Mouse (Mus musculus) spleen, adult 12 weeks (tissue): ENCODE data around the gene Rasgef1b.

ENCODE experiments used
- DNase-seq: peaks from one replicate; pipeline ENCODE4 v3.0.0; 2022; ENCODE audit warnings: low spot score

Rasgef1b gene

GRCm38 (mm10) chr5:99292287-99292851, 436.5 kb downstream of the Rasgef1b start:
- DNase-seq: no peak

DNA sequence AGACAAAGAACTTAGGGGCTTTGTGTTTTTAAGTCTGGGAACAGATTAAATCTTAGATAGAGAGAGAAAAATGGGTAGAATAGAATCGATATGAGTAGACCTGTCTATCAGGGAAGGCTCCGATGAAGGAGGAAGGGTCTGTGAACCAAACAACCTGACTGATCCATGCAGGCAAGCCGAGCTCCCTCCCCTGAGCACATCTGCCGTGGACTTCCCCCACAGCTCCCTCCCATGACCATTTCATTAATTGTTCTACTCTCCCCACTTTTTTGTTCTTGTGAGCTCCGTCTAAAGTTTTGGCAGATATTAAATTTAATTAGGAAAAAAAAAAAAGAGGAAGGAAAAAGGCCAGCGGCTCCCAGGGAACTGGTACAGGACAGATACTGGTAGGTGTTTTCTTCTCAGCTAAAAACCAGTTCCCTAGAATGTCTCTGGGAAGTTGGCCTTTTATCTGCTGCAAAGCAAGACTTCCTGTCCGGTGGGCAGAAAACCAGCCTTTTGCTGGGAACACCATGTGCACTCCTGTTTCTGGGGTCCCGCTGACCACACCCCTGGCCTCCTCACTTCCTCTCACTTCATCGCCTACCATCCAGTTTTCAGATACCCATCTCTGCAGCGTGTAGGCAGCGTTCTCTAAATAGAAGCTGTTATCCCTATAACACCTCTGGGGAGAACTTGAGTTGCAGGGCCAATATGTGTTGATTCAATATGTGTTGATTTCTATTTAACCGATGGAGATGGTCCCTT, 437.6 kb downstream of the Rasgef1b start:
- no peak for DNase-seq

- DNase-seq: no peak
These were observed 440.6 kb downstream of the Rasgef1b start for GRCm38 (mm10) chr5:99288262-99288661.

- DNase-seq: no peak
These were observed 441.1 kb downstream of the Rasgef1b start for GRCm38 (mm10) chr5:99287647-99288185.

DNA sequence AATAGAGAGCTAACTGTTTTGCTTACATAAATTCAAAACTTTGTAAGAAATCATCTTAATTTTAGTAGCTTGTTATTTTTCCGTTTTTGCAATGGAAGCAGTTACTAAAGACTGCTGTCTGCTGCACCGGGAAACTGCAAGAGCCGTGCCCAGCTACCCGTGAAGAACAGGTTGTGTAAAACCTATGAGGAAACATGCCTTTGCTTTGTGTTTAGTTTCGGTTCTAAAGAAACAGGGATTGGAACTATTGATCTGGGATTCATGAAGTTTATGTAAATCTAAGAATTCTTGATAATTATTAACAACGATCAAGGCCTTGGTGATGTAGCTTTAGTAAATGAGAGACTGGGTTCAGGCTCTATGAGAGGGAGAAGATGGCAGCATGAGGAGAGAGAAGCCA, 442.3 kb downstream of the Rasgef1b start:
- DNase-seq: no peak

GRCm38 (mm10) chr5:99286024-99286423, 442.8 kb downstream of the Rasgef1b start:
- no peak for DNase-seq

- no peak for DNase-seq
These were observed 444.5 kb downstream of the Rasgef1b start for GRCm38 (mm10) chr5:99284369-99284768.

DNA sequence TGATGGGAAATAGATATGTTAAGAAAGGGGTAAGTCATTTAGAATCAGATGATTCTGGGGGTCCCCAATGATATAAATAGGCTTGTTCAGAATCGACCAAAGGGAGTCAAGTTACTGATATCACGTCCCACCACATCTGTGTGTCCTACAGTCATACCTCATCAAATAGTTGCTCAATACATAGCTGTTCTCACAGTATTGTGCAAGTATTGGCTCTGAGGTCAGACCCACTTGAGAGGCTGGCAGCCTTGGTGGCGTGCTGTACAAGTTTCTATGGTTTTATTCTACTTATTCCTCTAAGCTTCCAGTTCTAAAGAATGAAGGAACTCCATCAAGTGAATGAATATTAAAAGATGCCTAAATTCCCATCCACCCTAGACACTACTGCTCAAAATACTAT, 445.2 kb downstream of the Rasgef1b start:
- DNase-seq: no peak

- no peak for DNase-seq
These were observed 448.3 kb downstream of the Rasgef1b start for GRCm38 (mm10) chr5:99280536-99280935.

GRCm38 (mm10) chr5:99279016-99279757, 449.7 kb downstream of the Rasgef1b start:
- DNase-seq: no peak

DNA sequence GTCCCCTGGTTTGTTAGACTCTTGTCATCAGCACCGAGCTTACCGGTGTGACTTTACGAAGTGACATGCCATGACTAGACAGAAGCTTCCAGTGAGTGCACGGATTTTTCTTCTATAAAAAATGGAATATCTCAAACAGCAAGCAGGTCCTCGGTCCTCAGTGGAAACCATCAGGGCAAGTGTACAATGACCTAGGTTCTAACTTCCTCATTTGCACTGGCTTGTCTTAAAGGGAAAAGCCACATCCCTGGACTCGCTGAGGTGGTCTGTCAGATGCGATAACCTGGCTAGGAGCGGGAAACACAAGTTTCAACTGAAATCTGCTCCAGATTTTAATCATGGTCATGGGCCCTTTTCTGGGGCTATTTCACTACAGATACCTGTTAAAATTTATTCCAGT, 450.5 kb downstream of the Rasgef1b start:
- no peak for DNase-seq

GRCm38 (mm10) chr5:99277536-99277935, 451.3 kb downstream of the Rasgef1b start:
- no peak for DNase-seq

- no peak for DNase-seq
These were observed 454.7 kb downstream of the Rasgef1b start for GRCm38 (mm10) chr5:99274119-99274563.

GRCm38 (mm10) chr5:99271531-99271930, 457.3 kb downstream of the Rasgef1b start:
- no peak for DNase-seq

DNA sequence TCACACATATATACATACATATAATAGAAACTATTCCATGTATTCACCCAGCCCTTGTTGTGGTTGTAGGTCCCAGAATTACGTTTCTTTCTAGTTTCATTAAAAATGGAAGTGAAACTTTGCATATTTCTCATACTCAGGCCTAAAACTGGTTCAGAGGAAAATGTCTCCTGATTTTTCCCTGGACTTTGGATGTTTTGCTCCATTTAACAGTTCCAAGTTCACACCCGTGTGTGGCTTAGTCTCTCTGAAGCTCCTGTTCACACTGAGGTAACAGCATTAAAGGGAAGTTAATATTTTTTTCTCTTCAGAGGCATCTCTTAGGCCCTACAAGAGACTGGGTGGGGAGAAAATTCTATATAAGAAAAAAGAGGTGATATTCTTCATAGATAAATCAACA, 459.7 kb downstream of the Rasgef1b start:
- no peak for DNase-seq

DNA sequence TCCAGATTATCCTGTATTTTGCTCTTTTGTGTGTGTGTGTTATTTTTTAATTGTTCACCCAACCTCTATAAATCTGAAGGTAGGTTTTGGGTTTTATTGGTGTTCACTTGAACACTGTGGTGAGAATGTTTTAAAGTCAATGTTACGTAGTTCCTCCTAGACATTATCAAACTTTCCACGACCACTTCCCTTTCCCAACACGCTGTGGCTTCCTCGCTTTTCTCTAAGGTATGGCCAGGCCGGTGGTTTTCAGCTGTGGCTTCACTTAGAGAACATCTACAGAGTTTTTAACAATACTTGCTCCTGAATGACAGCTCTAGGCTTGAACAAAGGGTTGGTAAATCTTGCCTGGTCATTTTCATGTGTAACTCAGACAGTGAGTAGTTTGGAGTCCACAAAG, 461.5 kb downstream of the Rasgef1b start:
- DNase-seq: no peak

DNA sequence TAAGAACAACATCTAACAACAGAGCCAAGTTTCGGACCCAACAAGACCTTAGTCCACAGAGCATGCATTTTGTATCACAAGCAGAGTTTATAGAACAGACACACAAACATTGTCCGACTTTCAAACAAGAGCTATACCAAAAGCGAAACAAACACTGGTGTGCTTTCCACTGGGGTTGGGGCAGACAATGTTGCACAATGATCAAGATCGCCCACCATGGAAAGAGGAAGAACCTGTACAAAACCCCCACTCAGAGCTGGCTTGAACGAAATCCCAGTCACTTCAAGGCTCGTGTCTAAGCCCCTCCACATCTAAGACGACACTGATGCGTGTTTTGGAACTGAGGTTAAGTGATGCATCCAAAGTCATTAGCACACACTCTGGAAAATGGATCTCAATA, 462.6 kb downstream of the Rasgef1b start:
- no peak for DNase-seq

DNA sequence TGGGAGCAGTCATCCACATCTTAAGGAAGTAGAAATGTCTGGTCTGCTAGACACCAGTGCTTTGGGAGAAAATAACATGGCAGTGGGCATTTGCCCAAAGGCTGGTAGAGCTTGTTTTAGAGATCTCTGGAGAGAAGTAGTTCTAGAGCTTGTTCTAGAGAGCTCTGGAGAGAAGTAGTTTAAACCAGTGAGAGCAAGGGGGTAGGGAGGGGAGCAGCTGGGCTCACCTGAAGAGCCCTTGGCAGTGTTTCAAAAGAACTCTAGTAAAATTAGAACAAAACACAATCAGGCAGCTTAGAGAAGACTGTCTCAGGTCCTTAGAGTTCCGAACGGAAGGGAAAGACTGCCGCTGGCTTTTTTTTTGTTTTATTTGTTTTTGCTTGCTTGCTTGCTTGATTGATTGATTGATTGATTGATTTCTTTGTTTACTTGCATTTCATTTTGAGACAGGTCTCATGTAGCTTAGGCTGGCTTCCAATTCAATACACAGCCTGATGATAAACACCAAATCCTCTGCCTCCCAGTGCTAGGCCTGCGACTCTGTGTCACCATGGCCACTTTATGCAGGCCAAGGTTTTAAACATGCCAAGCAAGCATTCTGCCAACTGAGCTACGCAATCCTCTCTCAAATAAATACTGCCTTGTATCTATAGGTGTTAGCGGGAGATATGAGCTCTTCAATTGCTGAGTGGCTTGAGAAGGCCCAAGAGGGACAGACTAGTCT, 466.5 kb downstream of the Rasgef1b start:
- DNase-seq: no peak

- DNase-seq: no peak
These were observed 467.6 kb downstream of the Rasgef1b start for GRCm38 (mm10) chr5:99261121-99261724.

DNA sequence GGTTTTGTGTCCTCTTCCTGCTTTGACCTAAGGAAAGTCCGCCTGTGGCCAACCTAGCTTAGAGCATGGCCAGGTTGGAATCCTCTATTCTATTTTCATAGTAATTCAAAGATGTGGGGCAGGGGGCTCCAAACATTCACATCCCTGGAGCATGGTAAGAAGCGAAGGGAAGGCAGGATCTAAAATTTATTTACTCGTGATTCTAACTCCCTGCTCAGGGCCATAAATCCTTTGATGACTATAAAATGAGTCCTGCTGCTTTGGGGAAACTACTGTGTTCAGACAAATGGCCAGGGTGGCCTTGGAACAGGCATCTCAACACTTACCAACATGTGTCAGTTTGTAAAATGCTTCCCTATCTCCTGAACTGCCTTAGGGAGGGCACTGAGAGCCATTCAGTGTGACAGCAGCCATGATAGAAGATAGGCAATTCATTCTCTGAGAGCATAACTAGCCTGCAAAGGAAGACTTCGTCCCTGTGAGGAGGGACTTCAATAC, 470.8 kb downstream of the Rasgef1b start:
- DNase-seq: no peak
